Mouse (Mus musculus): ENCODE data around the gene Try4. TPM values are rescaled to one million over a fixed set of nuclear protein-coding genes. Genes with fewer than 3 reads are reported as not detected.

Gene Try4
- polyA plus RNA-seq, 1 experiment from 2014 or later = not detected

GRCm38 (mm10) chr6:41353932-41354331 is 51.9 kb downstream of the Try4 start, which contains the start of gene Try10:
Gene Try10 (plus strand): TSS chr6:41354105.
- ATAC-seq (no peak), DNase-seq (ENCODE audit: low spot score) (no peak)
- H3K4me2 ChIP-seq (replicated peaks; ENCODE audit: low read depth, low read length) = no peak within 1 kb of the TSS
- H3K4me3 ChIP-seq (ENCODE audit: low read depth, low read length) = no peak within 1 kb of the TSS
- H3K27me3 ChIP-seq (replicated peaks; ENCODE audit: insufficient read depth, low read length) = no peaks in the 10 kb centered on the region
- no peak within 1 kb of the TSS for H3K27ac ChIP-seq (ENCODE audit: low read length)
- no peaks in the 10 kb centered on the region for H3K4me1 ChIP-seq (ENCODE audit: insufficient read depth, low read depth, low read length)
- H3K36me3 ChIP-seq (ENCODE audit: insufficient read depth, low read length) = no peaks in the 10 kb centered on the region
- H3K9me3 ChIP-seq (ENCODE audit: low read length) = no peaks in the 10 kb centered on the region
- whole genome bisulfite sequencing = 52% methylated on average over 2 of the region's 2 CpGs
- TF ChIP-seq EP300 (IDR thresholded peaks at IDR 0.05) = no peak
- no peak within 1 kb of the TSS for H3K9ac ChIP-seq (replicated peaks; ENCODE audit: low read depth)

Other genes starting within 250 kb of the Try4 start
- gene Try5, start 14.6 kb downstream of the Try4 start, polyA plus RNA-seq (2015; fragmentation: Nextera tagmentation; extraction: Ambion mirVana) = not detected in 2 replicates
- gene Try10, start 51.8 kb downstream of the Try4 start, polyA plus RNA-seq (2015; fragmentation: Nextera tagmentation; extraction: Ambion mirVana) = not detected in 2 replicates
- not detected in 2 replicates for gene Prss3, start 75.4 kb downstream of the Try4 start, polyA plus RNA-seq (2015; fragmentation: Nextera tagmentation; extraction: Ambion mirVana)
- not detected in 2 replicates for gene Gm5771, start 90.1 kb downstream of the Try4 start, polyA plus RNA-seq (2015; fragmentation: Nextera tagmentation; extraction: Ambion mirVana)
- not detected in 2 replicates for gene Gm10334, start 143.9 kb downstream of the Try4 start, polyA plus RNA-seq (2015; fragmentation: Nextera tagmentation; extraction: Ambion mirVana)
- gene Prss1, start 156.7 kb downstream of the Try4 start, polyA plus RNA-seq (2015; fragmentation: Nextera tagmentation; extraction: Ambion mirVana) = not detected in 2 replicates
- not detected in 2 replicates for gene Prss2, start 219.5 kb downstream of the Try4 start, polyA plus RNA-seq (2015; fragmentation: Nextera tagmentation; extraction: Ambion mirVana)